Mouse (Mus musculus) adrenal gland, postnatal 25 days (tissue): ENCODE measurements at regions not wholly inside any gene's neighbourhood (a gene's known extent, or its start where the extent isn't known, plus 50 kb on each side); places are given as distances from the start of the nearest gene placed in this dataset.
A peak's percentile ranks its signal among the peaks of the same experiment; 100 is the strongest.

Experiments used
- DNase-seq: peaks from one replicate; pipeline ENCODE4 v3.0.0; 2021; ENCODE audit warnings: mixed read lengths

- DNase-seq = no peak
These were observed 254.5 kb downstream of the Drd1 start for GRCm38 (mm10) chr13:53800978-53801377.

- no peak for DNase-seq
These were observed 266.7 kb downstream of the Drd1 start for GRCm38 (mm10) chr13:53788809-53789208.

GRCm38 (mm10) chr13:53783492-53783891 is 272.0 kb downstream of the Drd1 start:
- DNase-seq = peak; percentile 47

- DNase-seq = no peak
These were observed 276.4 kb downstream of the Drd1 start for GRCm38 (mm10) chr13:53779150-53779549.

- no peak for DNase-seq
These were observed 279.1 kb downstream of the Drd1 start for GRCm38 (mm10) chr13:53776421-53776820.

- DNase-seq = peak; percentile 24
These were observed 279.8 kb downstream of the Drd1 start for GRCm38 (mm10) chr13:53775687-53776086.

- DNase-seq = peak; percentile 39
These were observed 290.8 kb downstream of the Drd1 start for GRCm38 (mm10) chr13:53764613-53765243.

- no peak for DNase-seq
These were observed 284.8 kb upstream of the Msx2 start for GRCm38 (mm10) chr13:53757576-53758237.

GRCm38 (mm10) chr13:53756970-53757530 is 284.2 kb upstream of the Msx2 start:
- no peak for DNase-seq

- no peak for DNase-seq
These were observed 282.3 kb upstream of the Msx2 start for GRCm38 (mm10) chr13:53755046-53755615.

GRCm38 (mm10) chr13:53753049-53753448 is 280.2 kb upstream of the Msx2 start:
- no peak for DNase-seq

- no peak for DNase-seq
These were observed 268.1 kb upstream of the Msx2 start for GRCm38 (mm10) chr13:53740981-53741380.

GRCm38 (mm10) chr13:53739127-53739526 is 266.3 kb upstream of the Msx2 start:
- no peak for DNase-seq

GRCm38 (mm10) chr13:53734944-53735343 is 262.1 kb upstream of the Msx2 start:
- DNase-seq = no peak

GRCm38 (mm10) chr13:53730259-53730902 is 257.5 kb upstream of the Msx2 start:
- no peak for DNase-seq

- DNase-seq = no peak
These were observed 257.0 kb upstream of the Msx2 start for GRCm38 (mm10) chr13:53729848-53730247.

GRCm38 (mm10) chr13:53726031-53726430 is 253.2 kb upstream of the Msx2 start:
- no peak for DNase-seq

- DNase-seq = no peak
These were observed 250.0 kb upstream of the Msx2 start for GRCm38 (mm10) chr13:53722881-53723280.

- DNase-seq = no peak
These were observed 248.2 kb upstream of the Msx2 start for GRCm38 (mm10) chr13:53721038-53721463.

GRCm38 (mm10) chr13:53717582-53717981 is 244.7 kb upstream of the Msx2 start:
- no peak for DNase-seq

- no peak for DNase-seq
These were observed 244.2 kb upstream of the Msx2 start for GRCm38 (mm10) chr13:53717086-53717485.

GRCm38 (mm10) chr13:53709062-53709461 is 236.2 kb upstream of the Msx2 start:
- DNase-seq = no peak

- no peak for DNase-seq
These were observed 234.7 kb upstream of the Msx2 start for GRCm38 (mm10) chr13:53707548-53707947.
